Mouse (Mus musculus) hindbrain, postnatal 0 days (tissue): ENCODE data around the gene Gsto2. TPM values are rescaled to one million over a fixed set of nuclear protein-coding genes. Genes with fewer than 3 reads are reported as not detected.
"Not testable (repeated sequence)": the region's sequence is repeated elsewhere in the genome, so short reads cannot be mapped to it uniquely, and the experiment has no call there.

Experiments
- ATAC-seq: fragments of 200-750 bp; cut with Nextera tagmentation; 2 replicates; pipeline ENCODE4 v1.8.0; 2017; ENCODE audit warnings: mild to moderate bottlenecking, moderate TSS enrichment, moderate library complexity
- DNase-seq: peaks from one replicate; pipeline ENCODE4 v3.0.0-alpha.2; 2015; ENCODE audit warnings: low spot score
- H3K27ac ChIP-seq: fragments of 300-500 bp; sonication (generic); 2 replicates; pipeline ENCODE4 v1.5.1; 2014; ENCODE audit warnings: mild to moderate bottlenecking
- H3K27me3 ChIP-seq: fragments of 300-500 bp; sonication (generic); 2 replicates; pipeline ENCODE4 v1.6.1; 2014; ENCODE audit warnings: low read length, mixed read lengths; ENCODE audit not compliant: insufficient read depth
- H3K36me3 ChIP-seq: fragments of 300-500 bp; sonication (generic); 2 replicates; pipeline ENCODE4 v1.6.1; 2014; ENCODE audit warnings: low read length, mixed read lengths; ENCODE audit not compliant: insufficient read depth
- H3K4me1 ChIP-seq: fragments of 300-500 bp; sonication (generic); 2 replicates; pipeline ENCODE4 v1.6.1; 2014; ENCODE audit warnings: antibody characterized with exemption, low read length, mixed read lengths; ENCODE audit not compliant: insufficient read depth
- H3K4me2 ChIP-seq: fragments of 300-500 bp; sonication (generic); 2 replicates; pipeline ENCODE4 v1.6.1; 2014; ENCODE audit warnings: low read depth, mild to moderate bottlenecking, low read length, moderate library complexity, mixed read lengths
- H3K4me3 ChIP-seq: fragments of 300-500 bp; sonication (generic); 2 replicates; pipeline ENCODE4 v1.5.1; 2014; ENCODE audit warnings: low read length
- H3K9ac ChIP-seq: fragments of 300-500 bp; sonication (generic); replicated peaks from 2 replicates; pipeline ENCODE4 v1.6.1; 2014; ENCODE audit warnings: mild to moderate bottlenecking, low read length, moderate library complexity, mixed read lengths
- H3K9me3 ChIP-seq: fragments of 300-500 bp; sonication (generic); 2 replicates; pipeline ENCODE4 v1.6.1; 2016; ENCODE audit warnings: low read length, mixed read lengths
- CTCF ChIP-seq: IDR thresholded peaks from 2 replicates; pipeline ENCODE4 v1.5.1; 2016; ENCODE audit warnings: antibody characterized with exemption, control low read depth, low read depth
- WGBS: fragments of 180-500 bp; shearing (Covaris S2); extraction: QIAGEN DNeasy Blood & Tissue Kit; methylation state at CpG from one replicate; pipeline ENCODE4 v1.1.7; 2014; 5-methylcytosine and 5-hydroxymethylcytosine counted together
- polyA plus RNA-seq: library from polyadenylated mRNA; unstranded; fragments of >200 nt; fragmentation: Nextera tagmentation; extraction: Ambion mirVana; gene quantifications from 2 replicates; pipeline ENCODE4 v1.2.1, GENCODE M21; 2015
- total RNA-seq: library from RNA; depleted of rRNA; stranded (reverse); fragments of >200 nt; gene quantifications from 2 replicates; pipeline ENCODE4 v1.2.3, GENCODE M21; 2014

Gene Gsto2
- total and polyA plus RNA-seq, 2 experiments from 2014 or later = 0.26 to 0.89 TPM

DNA sequence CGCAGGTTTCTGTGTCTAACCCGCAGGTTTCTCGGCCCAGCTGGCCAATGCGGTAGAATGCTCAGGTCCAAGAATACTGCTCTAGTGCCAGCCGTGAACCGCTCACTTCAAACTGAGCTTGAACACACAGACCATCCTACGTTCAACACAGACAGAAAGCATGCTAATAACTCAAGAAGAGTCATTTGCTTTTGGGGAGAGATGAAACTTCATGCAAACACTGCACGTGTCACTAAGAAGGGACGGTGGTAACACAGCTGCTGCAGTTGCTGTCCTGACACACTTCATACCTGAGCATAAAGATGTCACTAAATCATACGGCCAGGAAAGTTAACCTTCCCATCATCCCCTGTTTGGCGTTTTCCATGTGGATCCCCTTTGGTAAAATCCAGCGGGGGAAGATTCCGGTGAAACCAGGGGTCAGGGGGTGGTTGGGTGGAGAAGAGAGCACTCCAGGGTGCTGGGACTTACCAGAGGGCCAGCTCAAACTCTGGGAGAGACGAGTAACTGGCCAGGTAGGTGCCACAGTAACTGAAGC is 35.4 kb upstream of the Gsto2 start:
- Histone ChIP-seq H3K27ac (no peak overlapping the region), H3K9me3 (no peaks in the 10 kb centered on the region), H3K4me3 (no peak overlapping the region), H3K36me3 (no peaks in the 10 kb centered on the region), H3K27me3 (no peaks in the 10 kb centered on the region), H3K4me1 (no peaks in the 10 kb centered on the region), H3K4me2 (no peak overlapping the region), H3K9ac (no peak overlapping the region)
- TF ChIP-seq CTCF = no peak
- no peak for DNase-seq
- ATAC-seq = no peak
- WGBS = 88% methylated on average over 14 of the region's 14 CpGs

DNA sequence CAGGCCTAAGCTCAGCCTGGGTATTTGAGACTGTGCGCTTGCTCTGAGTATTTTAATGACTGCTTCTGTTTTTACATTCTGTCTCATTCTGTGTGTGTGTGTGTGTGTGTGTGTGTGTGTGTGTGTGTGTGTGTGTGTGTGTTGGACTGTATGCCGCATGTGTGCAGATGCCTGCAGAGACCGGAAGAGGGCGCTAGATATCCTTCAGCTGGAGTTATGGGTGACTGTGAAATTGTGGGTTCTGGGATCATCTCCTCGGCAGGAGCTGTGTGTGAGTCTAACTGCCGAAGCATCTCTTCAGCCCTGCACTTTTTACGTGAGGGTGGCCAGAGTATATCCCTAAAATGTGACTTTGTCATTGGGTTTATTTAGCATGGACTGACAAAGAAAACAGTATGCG is 34.2 kb upstream of the Gsto2 start:
- H3K36me3 ChIP-seq = no peaks in the 10 kb centered on the region
- no peaks in the 10 kb centered on the region for H3K9me3 ChIP-seq
- ATAC-seq (no peak), DNase-seq (no peak)
- no peak overlapping the region for H3K9ac ChIP-seq
- WGBS = 96% methylated on average over 8 of the region's 8 CpGs
- H3K27ac ChIP-seq = no peak overlapping the region
- H3K4me2 ChIP-seq = no peak overlapping the region
- no peaks in the 10 kb centered on the region for H3K27me3 ChIP-seq
- no peaks in the 10 kb centered on the region for H3K4me1 ChIP-seq
- no peak overlapping the region for H3K4me3 ChIP-seq
- TF ChIP-seq CTCF = no peak

DNA sequence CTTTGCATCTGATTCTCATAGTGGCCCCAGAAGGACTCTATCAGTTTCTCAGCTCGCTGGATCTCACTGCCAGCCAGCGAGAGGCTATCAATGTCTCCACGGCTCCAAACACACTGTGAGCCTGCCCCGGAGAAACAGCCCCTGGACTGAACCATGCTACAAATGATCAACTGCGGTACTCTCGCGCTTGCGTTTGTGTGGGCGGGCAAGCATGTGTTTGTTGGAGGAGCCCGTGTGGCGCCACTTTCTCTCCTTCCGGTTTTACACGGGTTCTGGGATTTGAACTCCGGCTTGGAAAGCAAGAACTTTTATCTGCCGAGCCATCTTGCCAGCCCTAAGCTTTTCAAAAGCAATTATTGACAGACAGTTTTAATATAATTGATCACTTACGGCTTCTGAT is 33.0 kb upstream of the Gsto2 start:
- H3K27me3 ChIP-seq = no peaks in the 10 kb centered on the region
- no peaks in the 10 kb centered on the region for H3K36me3 ChIP-seq
- H3K9ac ChIP-seq = no peak overlapping the region
- H3K4me2 ChIP-seq = no peak overlapping the region
- no peaks in the 10 kb centered on the region for H3K4me1 ChIP-seq
- no peak overlapping the region for H3K27ac ChIP-seq
- DNase-seq (no peak), ATAC-seq (no peak)
- no peak overlapping the region for H3K4me3 ChIP-seq
- TF ChIP-seq CTCF = no peak
- no peaks in the 10 kb centered on the region for H3K9me3 ChIP-seq
- WGBS = 84% methylated on average over 16 of the region's 16 CpGs

DNA sequence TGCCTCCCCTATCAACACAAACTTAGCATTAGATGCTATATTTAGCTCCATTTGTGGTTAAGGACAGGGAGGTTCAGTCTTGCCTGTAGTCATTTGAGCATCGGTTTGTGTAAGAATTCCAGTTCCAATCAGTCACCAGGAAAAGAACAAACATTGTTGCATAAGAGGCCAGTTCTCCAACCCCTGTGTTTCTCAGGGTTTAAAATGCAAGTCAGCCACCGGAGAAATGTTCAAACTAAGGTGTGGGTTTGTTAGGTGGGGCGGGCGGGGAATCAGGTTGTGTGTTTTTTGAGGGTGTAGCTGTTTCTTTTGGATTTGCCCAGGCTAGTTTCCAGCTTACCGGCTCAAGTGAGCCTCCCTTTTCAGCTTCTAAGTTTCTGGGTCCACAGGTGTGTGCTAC is 30.7 kb upstream of the Gsto2 start:
- Histone ChIP-seq H3K4me1 (no peaks in the 10 kb centered on the region), H3K9me3 (no peaks in the 10 kb centered on the region), H3K4me3 (no peak overlapping the region), H3K9ac (no peak overlapping the region), H3K4me2 (no peak overlapping the region), H3K27ac (no peak overlapping the region), H3K27me3 (no peaks in the 10 kb centered on the region), H3K36me3 (no peaks in the 10 kb centered on the region)
- ATAC-seq = no peak
- 92% methylated on average over 5 of the region's 5 CpGs for WGBS
- no peak for TF ChIP-seq CTCF
- DNase-seq = no peak

DNA sequence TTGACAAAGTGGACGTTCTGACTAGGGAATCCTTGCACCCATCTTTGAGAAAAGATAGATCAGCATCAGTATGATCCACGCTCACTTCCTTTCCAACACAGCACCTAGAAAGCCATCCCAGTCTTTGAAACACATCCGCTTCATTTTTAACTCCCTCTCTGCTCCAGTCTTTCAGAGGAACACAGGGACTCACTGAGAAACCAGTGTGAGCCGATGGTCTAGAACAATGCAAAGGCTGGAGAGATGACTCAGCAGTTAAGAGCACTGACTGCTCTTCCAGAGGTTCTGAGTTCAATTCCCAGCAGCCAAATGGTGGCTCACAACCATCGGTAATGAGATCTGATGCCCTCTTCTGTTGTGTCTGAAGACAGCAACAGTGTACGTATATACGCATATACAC is 29.6 kb upstream of the Gsto2 start:
- ATAC-seq = no peak
- TF ChIP-seq CTCF = no peak
- Histone ChIP-seq H3K4me3 (no peak overlapping the region), H3K4me2 (no peak overlapping the region), H3K9ac (no peak overlapping the region), H3K9me3 (no peaks in the 10 kb centered on the region), H3K36me3 (no peaks in the 10 kb centered on the region), H3K27me3 (no peaks in the 10 kb centered on the region), H3K27ac (no peak overlapping the region), H3K4me1 (no peaks in the 10 kb centered on the region)
- DNase-seq = no peak
- 75% methylated on average over 7 of the region's 7 CpGs for WGBS

DNA sequence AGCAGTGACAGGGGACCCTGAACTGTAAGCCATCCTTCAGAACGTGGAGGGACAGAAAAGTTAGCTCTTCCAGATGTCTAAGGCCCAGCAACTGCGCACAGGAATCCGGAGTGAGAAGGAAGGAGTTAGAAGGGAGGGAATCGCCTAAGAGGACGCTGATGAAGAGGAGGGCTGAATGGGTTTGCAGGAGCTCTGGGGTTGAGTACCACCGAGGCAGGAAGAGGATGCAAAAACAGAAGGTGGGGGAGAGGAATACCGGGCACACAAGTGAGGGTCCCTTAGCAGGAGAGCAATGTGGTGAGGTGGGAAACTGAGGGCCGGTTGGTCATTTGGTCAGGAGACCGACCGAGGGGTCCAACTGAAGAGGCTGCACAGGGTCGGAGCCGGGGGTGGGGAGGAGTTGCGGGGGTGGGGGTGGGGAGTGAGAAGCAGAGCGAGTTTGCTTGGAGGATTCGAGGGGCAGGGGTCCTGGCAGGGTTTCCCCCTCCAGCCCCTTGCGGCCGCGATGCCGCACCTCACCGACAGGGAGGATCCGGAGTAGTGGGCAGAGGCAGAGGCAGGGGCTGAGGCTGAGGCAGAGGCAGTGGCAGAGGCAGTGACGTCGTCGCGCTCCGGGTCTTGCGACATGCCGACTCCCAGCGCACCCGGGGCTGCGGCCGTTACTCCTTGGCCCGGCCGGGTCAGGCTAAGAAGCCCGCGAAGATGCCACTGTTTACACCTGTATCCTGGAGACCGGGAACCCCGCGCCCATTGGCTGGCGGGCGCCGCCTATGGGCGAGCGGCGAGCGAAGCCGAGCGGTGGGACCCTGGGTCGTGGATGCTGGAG is 28.4 kb upstream of the Gsto2 start:
- peak; percentile 98 for ATAC-seq
- peak overlapping the region; percentile 78 for H3K4me2 ChIP-seq
- H3K4me3 ChIP-seq = peak overlapping the region; percentile 55
- WGBS = 4% methylated on average over 42 of the region's 49 CpGs
- H3K9me3 ChIP-seq = no peaks in the 10 kb centered on the region
- no peaks in the 10 kb centered on the region for H3K4me1 ChIP-seq
- DNase-seq = peak; percentile 86
- H3K9ac ChIP-seq = peak overlapping the region; percentile 44; the same call in 1 of the 2 replicates
- H3K27me3 ChIP-seq = no peaks in the 10 kb centered on the region
- peak; percentile 59 for TF ChIP-seq CTCF
- H3K36me3 ChIP-seq = no peaks in the 10 kb centered on the region
- H3K27ac ChIP-seq = no peak overlapping the region

DNA sequence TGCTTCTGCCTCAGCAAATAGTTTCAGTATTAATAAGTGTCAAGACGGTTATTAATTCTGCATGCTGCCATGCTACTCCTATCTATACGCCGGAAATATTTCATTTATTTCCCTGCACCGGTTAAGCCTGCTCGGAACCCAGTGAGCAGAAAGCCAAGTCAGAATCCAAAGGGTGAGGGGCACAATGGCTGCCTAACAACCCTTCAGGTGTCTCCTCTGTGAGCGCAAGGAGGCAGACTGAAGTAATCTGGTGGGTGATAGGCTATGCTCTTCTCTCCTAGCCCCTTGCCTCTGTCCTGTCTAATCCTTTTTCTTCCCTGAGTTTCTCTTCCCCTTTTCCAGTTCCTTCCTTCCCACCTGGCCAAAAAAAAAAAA is 27.8 kb upstream of the Gsto2 start:
- ATAC-seq (peak; percentile 80), DNase-seq (no peak)
- Histone ChIP-seq H3K4me3 (peak overlapping the region; percentile 55), H3K27ac (no peak overlapping the region), H3K9me3 (no peaks in the 10 kb centered on the region), H3K9ac (peak overlapping the region; percentile 44; the same call in 1 of the 2 replicates), H3K36me3 (no peaks in the 10 kb centered on the region), H3K27me3 (no peaks in the 10 kb centered on the region), H3K4me2 (peak overlapping the region; percentile 78), H3K4me1 (no peaks in the 10 kb centered on the region)
- WGBS = 0% methylated on average over 6 of the region's 6 CpGs
- no peak for TF ChIP-seq CTCF

DNA sequence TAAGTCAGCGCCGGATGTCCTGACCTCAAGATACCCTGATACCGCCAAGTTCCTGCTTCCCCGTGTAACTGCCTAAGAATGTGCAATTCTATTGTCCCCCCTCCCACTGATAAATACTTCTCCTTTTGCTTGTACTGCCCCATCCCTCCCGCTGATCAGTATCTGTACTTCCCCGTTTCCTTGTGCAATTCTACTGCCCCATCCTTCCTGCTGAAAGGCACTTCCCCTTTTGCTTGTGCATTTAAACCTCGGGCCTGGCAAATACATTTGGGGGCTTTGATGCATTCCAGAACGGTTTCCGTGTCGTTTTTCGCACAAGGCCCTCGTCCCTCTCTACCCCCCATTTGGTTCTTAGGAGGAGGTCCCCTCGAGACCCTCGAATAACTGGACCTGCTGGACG is 24.1 kb upstream of the Gsto2 start:
- H3K9me3 ChIP-seq, H3K9ac ChIP-seq, DNase-seq, H3K4me2 ChIP-seq, H3K4me3 ChIP-seq, H3K4me1 ChIP-seq, H3K27me3 ChIP-seq, H3K27ac ChIP-seq, ATAC-seq, H3K36me3 ChIP-seq: not testable (repeated sequence)
- WGBS = 79% methylated on average over 13 of the region's 15 CpGs
